Mouse (Mus musculus): Measurements from ENCODE around the gene Oosp2.

DNA sequence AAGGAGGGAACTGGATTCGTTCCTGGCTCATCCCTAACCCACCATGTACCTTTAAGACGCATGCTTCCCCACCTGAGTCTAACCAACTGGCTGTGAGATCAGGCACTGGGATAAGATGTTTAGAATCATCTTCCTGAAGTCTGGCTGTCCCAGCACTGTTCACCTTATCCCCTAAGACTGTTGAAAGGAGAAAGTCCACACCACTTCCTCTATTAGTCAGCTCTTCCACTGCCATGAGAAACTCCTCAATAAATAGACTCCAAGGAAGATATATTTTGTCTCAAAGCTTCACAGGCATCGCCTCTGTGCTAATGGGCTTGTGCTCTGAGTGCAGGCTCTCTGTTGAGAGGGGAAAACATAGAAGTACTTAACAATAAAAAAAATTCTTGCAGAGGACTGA, 14.2 kb downstream of the Oosp2 start:
- TF ChIP-seq CTCF (IDR thresholded peaks at IDR 0.05; ENCODE audit: insufficient read depth, low read length) (no peak), POLR2A (IDR thresholded peaks at IDR 0.05; ENCODE audit: borderline replicate concordance, extremely low read depth, low read depth, low read length) (no peak)
